Mouse (Mus musculus) intestine, embryonic 16.5 days (tissue): ENCODE results near the gene Gm9821. TPM values are rescaled to one million over a fixed set of nuclear protein-coding genes. Genes with fewer than 3 reads are reported as not detected.

Experiments used
- ATAC-seq: fragments of 200-750 bp; cut with Nextera tagmentation; 2 replicates; pipeline ENCODE4 v1.8.0; 2017; ENCODE audit warnings: moderate TSS enrichment, moderate library complexity
- H3K27ac ChIP-seq: fragments of 300-500 bp; sonication (generic); 2 replicates; pipeline ENCODE4 v1.5.1; 2014; ENCODE audit warnings: mild to moderate bottlenecking, low read length
- H3K27me3 ChIP-seq: fragments of 300-500 bp; sonication (generic); replicated peaks from 2 replicates; pipeline ENCODE4 v1.6.1; 2014; ENCODE audit warnings: low read length, control low read depth, mixed read lengths; ENCODE audit not compliant: control insufficient read depth, insufficient read depth
- H3K36me3 ChIP-seq: fragments of 300-500 bp; sonication (generic); 2 replicates; pipeline ENCODE4 v1.6.1; 2014; ENCODE audit warnings: low read length, control low read depth; ENCODE audit not compliant: control insufficient read depth, insufficient read depth
- H3K4me1 ChIP-seq: fragments of 300-500 bp; sonication (generic); 2 replicates; pipeline ENCODE4 v1.6.1; 2014; ENCODE audit warnings: low read length, control low read depth, mixed read lengths; ENCODE audit not compliant: control insufficient read depth, insufficient read depth
- H3K4me2 ChIP-seq: fragments of 300-500 bp; sonication (generic); 2 replicates; pipeline ENCODE4 v1.6.1; 2014; ENCODE audit warnings: low read depth, low read length, control low read depth
- H3K4me3 ChIP-seq: fragments of 300-500 bp; sonication (generic); 2 replicates; pipeline ENCODE4 v1.5.1; 2014; ENCODE audit warnings: mild to moderate bottlenecking, low read length
- H3K9ac ChIP-seq: fragments of 300-500 bp; sonication (generic); 2 replicates; pipeline ENCODE4 v1.6.1; 2014; ENCODE audit warnings: low read depth, low read length
- H3K9me3 ChIP-seq: fragments of 300-500 bp; sonication (generic); 2 replicates; pipeline ENCODE4 v1.6.1; 2016; ENCODE audit warnings: low read length, control low read depth; ENCODE audit not compliant: control insufficient read depth
- WGBS: fragments of 180-500 bp; shearing (Covaris S2); extraction: QIAGEN DNeasy Blood & Tissue Kit; methylation state at CpG from one replicate; pipeline ENCODE4 v1.1.7; 2014; 5-methylcytosine and 5-hydroxymethylcytosine counted together
- polyA plus RNA-seq: library from polyadenylated mRNA; unstranded; fragments of >200 nt; fragmentation: Nextera tagmentation; extraction: Ambion mirVana; gene quantifications from 2 replicates; pipeline ENCODE4 v1.2.1, GENCODE M21; 2015

The Gm9821 gene
- polyA plus RNA-seq, 1 experiment from 2014 or later: 0.28 TPM

DNA sequence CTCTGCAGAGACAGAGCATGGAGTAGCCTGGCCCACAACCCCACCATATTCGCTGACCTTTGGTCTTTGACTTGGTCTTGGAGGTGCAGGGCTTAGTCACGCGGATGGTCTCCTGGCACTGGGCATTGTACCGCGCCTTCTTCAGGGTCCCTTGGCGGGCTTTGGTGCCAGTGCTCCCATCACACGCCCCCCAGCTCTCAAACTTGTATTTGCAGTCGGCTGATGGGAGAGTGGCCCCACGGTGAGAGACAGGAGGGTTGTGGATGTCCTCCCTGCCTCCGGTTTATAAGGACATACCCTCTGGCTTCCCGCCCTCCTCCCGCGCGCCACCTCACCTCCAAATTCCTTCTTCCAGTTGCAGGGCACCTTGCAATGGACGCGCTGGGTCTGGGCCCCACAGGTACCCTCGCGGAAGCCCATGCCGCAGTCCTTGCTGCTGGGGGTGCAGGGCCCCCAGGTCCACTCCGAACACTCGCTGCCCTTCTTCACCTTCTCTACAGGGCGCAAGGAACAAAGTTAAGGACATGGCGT lies 14.7 kb upstream of the Gm9821 start:
- Histone ChIP-seq H3K27ac (peak overlapping the region; percentile 86), H3K36me3 (peaks cover 8% of the 10 kb centered on the region)
- ATAC-seq: no peak

DNA sequence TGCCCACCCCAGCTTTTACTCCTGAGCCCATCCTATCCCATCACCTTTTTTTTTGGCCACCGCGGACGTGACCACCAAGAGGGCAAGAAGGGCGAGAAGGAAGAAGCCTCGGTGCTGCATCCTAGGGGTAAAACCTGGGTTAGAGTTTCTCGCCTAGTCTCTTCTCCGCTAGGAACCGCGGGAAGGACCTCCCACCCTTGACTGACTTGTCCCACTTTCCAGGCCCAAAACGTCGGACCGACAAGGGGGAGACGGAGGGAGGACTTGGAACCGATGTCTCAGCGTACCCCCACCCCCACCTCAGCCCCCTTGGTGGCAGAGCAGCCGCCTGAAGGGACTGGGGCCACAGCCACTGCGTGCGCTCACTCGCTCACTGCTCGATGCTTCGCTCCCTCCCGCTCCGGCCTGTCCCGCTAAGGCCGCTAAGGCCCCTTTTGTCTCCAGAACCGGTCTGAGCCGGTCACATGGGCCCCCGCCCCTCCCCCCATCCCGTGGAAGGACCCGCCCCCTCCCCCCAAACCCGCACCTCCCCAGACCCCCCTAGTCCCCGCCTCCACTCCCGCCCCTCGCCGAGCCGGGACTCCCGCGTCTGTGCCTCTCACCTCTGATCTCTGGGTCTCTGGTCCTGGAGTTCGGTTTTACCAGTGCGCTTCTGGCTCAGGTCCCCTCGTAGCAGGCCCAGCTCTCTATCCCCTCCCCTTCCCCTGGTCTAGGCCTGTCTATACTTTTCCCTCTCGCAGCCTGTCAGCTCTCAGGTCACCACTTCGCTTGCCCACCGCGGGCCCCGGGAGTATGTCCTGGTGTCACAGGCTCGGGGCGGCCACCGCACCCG lies 14.0 kb upstream of the Gm9821 start:
- ATAC-seq: peak; percentile 49
- Histone ChIP-seq H3K36me3 (peaks cover 14% of the 10 kb centered on the region), H3K4me3 (peak overlapping the region; percentile 63), H3K9ac (peak overlapping the region; percentile 79), H3K4me1 (peaks cover 47% of the 10 kb centered on the region), H3K27me3 (no peaks in the 10 kb centered on the region), H3K9me3 (no peaks in the 10 kb centered on the region), H3K27ac (peak overlapping the region; percentile 86), H3K4me2 (peak overlapping the region; percentile 77)
- WGBS: 3% methylated on average over 50 of the region's 50 CpGs

More for the DNA sequence above, 14.7 kb upstream of the Gm9821 start:
- Histone ChIP-seq H3K27me3 (no peaks in the 10 kb centered on the region), H3K4me3 (peak overlapping the region; percentile 63), H3K9me3 (no peaks in the 10 kb centered on the region), H3K9ac (peak overlapping the region; percentile 79), H3K4me2 (peak overlapping the region; percentile 77), H3K4me1 (peaks cover 47% of the 10 kb centered on the region)
- WGBS: 9% methylated on average over 23 of the region's 23 CpGs

DNA sequence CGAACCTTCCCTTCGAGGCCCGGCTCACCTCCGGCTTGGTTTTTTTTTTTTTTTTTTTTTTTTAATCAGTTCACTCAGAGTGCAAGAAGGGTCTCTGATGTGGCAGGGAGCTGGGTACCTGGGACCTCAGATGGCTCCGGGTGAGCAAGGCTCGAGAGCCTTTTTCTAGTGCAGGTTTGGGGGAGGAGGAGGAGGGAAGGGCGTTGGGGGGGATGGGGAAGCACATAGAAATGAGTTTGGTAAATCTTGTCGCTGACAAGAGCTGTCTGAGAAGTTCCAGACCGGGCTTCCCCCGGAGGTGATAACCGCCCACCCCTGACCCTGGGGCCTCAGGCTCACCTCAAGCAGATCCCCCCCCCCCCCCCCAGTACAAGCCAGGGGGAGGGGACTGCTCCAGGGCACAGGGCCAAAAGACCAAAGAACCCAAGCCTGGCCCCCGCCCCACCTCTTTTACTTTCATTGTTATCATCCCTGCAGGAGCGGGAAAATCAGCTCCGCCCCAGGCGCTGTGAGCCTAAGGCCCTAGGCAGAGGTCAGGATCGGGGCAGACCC lies 13.3 kb upstream of the Gm9821 start, which contains the start of gene Mdk:
Gene Mdk (minus strand): TSS at position 138 of the 552 bp plus-strand sequence.
- H3K4me1 ChIP-seq: peaks cover 47% of the 10 kb centered on the region
- H3K27ac ChIP-seq: peak within 1 kb of the TSS; percentile 86
- peak within 1 kb of the TSS; percentile 79 for H3K9ac ChIP-seq
- peaks cover 21% of the 10 kb centered on the region for H3K36me3 ChIP-seq
- peak within 1 kb of the TSS; percentile 77 for H3K4me2 ChIP-seq
- ATAC-seq: peak; percentile 26; the same call in 1 of the 2 replicates
- WGBS: 5% methylated on average over 16 of the region's 16 CpGs
- peak within 1 kb of the TSS; percentile 63 for H3K4me3 ChIP-seq
- H3K9me3 ChIP-seq: no peaks in the 10 kb centered on the region
- no peaks in the 10 kb centered on the region for H3K27me3 ChIP-seq

DNA sequence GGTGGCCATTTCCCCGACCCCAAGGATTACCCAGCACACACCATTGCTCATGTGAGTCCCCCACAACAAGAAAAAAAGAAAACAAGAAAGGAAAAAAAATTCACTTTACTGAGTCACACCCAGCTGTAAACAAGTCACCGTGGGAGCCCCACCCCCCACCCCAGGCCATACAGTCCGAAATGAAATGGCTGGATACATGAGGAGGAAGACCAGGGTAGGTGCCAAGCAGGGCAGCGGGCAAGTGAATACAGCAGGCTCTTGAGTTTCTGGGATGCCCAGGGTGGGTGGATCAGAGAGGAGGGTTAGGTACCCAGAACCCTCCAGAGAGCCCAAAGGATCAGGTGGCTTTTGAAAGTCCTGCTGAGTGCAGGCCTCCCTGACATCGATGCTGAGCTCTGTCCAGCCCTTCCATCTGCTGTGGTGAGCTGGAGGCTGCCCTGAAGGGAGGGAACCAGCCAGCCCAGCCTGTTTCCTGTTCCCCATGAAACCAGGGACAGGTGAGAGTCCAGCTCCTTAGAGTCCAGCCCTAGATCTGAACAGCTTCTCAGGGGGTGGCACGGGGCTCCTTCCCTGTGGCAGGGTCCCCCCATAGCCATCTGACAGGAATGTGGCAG lies 12.7 kb upstream of the Gm9821 start:
- Histone ChIP-seq H3K9me3 (no peaks in the 10 kb centered on the region), H3K9ac (peak overlapping the region; percentile 79), H3K36me3 (peaks cover 27% of the 10 kb centered on the region), H3K27ac (peak overlapping the region; percentile 54), H3K4me3 (no peak overlapping the region; the same call in 1 of the 2 replicates), H3K4me1 (peaks cover 47% of the 10 kb centered on the region), H3K27me3 (no peaks in the 10 kb centered on the region), H3K4me2 (peak overlapping the region; percentile 77)
- peak; percentile 22; the same call in 1 of the 2 replicates for ATAC-seq
- 20% methylated on average over 6 of the region's 6 CpGs for WGBS

DNA sequence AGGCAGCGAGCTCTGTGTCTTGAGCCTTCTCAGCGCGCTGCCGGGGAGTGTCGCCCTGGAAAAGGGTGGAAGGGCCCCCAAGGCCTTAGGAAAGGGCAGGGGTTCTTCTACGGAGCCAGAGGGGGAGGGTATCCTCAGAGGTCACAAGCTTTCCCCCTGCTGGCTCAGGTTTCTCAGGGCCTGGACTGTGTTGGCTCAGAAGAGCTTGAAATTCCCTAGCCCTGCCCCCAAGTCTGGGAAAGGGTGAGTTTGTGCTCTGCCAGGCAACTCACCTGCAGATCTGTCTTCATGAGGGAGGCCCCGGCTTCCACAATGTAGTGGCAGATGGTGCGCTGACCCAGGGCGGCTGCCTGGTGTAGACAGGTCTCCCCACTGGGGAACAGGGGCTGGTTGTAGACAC lies 12.0 kb upstream of the Gm9821 start:
- 43% methylated on average over 9 of the region's 9 CpGs for WGBS
- H3K36me3 ChIP-seq: peaks cover 32% of the 10 kb centered on the region
- 0 out of 2 replicates have a peak, but pooled peaks have one; percentile 10 for ATAC-seq
- no peak overlapping the region for H3K4me3 ChIP-seq
- no peak overlapping the region for H3K9ac ChIP-seq
- H3K4me2 ChIP-seq: no peak overlapping the region
- H3K4me1 ChIP-seq: peaks cover 47% of the 10 kb centered on the region
- peak overlapping the region; percentile 54 for H3K27ac ChIP-seq
- no peaks in the 10 kb centered on the region for H3K27me3 ChIP-seq
- no peaks in the 10 kb centered on the region for H3K9me3 ChIP-seq

DNA sequence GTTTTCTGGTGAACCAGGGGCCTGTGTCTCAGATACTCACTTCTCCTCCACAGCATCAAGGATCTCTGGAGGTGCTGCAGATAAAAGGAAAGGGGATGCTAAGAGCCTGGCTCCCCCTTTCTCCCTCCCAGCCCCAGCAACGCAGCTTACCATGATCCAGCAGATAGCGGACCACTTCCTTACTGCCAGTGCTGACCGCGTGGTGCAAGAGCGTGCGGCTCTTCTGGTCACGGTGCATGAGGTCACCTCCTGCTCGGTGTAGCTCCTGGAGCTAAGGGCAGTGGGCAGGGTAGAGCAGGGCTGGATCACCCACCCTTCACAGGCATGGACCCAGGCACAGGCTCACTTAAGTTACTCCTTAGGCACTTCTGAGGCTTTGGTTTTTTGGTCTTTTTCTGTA lies 11.5 kb upstream of the Gm9821 start:
- Histone ChIP-seq H3K27ac (peak overlapping the region; percentile 54), H3K9me3 (no peaks in the 10 kb centered on the region), H3K9ac (0 out of 2 replicates have a peak overlapping the region, but pooled peaks have one; percentile 11), H3K36me3 (peaks cover 32% of the 10 kb centered on the region), H3K4me2 (no peak overlapping the region), H3K4me1 (peaks cover 47% of the 10 kb centered on the region), H3K4me3 (no peak overlapping the region), H3K27me3 (no peaks in the 10 kb centered on the region)
- ATAC-seq: no peak
- 39% methylated on average over 8 of the region's 8 CpGs for WGBS

DNA sequence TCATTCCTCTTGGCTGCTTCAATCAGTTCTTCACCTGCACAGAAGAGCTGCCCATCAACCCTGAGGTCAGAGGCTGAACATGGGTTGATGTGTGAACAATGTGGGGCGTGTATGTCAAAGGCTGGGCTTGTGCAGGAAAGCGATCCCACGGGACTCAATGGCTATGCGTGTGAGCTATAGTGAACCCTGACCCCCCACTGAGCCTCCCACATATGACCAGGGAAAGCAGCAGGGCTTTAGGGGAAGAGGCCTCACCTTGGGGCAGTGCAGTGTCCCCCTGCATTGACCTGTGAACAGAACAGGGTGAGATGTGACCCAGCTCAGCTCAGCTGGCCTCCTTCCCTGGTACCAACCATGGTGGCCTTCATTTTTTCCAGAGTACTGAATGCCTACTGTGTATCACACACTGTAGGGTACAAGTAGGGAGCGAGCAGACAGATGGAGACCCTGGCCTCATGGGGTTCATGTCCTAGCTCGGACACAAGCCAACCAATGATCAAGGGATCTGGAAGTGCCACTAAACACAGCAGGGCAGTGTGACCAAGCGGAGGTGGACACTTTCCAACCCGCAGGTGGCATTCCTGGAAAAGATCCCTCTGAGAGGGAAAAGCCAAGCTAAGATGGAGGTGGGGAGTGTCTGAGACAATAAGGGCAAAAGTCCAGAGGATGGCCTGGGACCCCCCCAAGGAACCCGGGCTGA lies 10.5 kb upstream of the Gm9821 start:
- no peaks in the 10 kb centered on the region for H3K27me3 ChIP-seq
- H3K4me1 ChIP-seq: peaks cover 47% of the 10 kb centered on the region
- 79% methylated on average over 9 of the region's 9 CpGs for WGBS
- peaks cover 37% of the 10 kb centered on the region for H3K36me3 ChIP-seq
- no peak overlapping the region for H3K9ac ChIP-seq
- no peaks in the 10 kb centered on the region for H3K9me3 ChIP-seq
- no peak overlapping the region for H3K4me2 ChIP-seq
- no peak overlapping the region for H3K27ac ChIP-seq
- no peak overlapping the region for H3K4me3 ChIP-seq
- no peak for ATAC-seq

DNA sequence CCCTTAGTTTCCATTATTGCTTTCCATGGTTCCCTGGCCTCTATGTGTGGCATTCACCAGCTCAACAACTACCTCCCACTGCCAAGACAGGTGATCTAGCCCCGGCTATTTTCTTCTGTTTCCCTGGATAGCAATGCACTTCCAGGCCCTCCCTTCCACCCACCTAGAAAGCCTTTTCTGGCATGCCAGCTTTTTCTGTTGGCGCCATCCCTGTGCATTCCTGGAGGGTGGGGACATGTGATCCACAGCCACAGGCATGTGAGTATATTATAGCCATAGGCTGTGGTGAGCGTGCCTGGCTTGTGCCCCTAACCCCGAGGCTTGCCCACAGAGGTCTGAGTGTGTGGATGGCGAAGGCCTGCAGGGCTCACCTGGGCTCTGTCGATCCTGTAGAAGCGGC lies 9.3 kb upstream of the Gm9821 start:
- no peaks in the 10 kb centered on the region for H3K27me3 ChIP-seq
- no peak overlapping the region for H3K9ac ChIP-seq
- H3K4me3 ChIP-seq: no peak overlapping the region
- H3K9me3 ChIP-seq: no peaks in the 10 kb centered on the region
- 92% methylated on average over 7 of the region's 7 CpGs for WGBS
- ATAC-seq: no peak
- H3K27ac ChIP-seq: no peak overlapping the region
- H3K36me3 ChIP-seq: peaks cover 45% of the 10 kb centered on the region
- peaks cover 37% of the 10 kb centered on the region for H3K4me1 ChIP-seq
- H3K4me2 ChIP-seq: no peak overlapping the region
